Mouse (Mus musculus) ES-CJ7 (cell line): ENCODE results near the gene Prpf6.

ENCODE experiments used
- DNase-seq: peaks from one replicate; pipeline ENCODE4 v3.0.0; 2011; ENCODE audit warnings: low read depth, low spot score

Prpf6 gene

DNA sequence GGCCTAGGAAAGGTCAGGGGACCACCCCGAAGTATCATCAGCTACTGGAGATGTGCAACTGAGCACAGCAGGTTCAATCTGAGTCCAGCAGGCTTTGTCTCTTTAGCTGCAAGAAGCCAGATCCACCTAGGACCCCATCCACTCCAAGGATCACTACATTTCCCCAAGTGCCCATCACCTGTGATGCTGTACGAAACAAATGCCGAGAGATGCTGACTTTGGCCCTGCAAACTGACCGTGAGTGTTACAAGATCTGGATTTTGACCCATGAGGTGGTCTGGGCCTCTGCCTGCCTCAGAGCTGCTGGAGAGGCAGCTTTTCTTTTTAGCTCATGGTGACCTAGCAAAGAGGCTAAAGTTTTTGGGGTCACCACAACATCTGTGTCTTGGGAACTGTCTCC is 94.0 kb downstream of the Prpf6 start:
- no peak for DNase-seq

DNA sequence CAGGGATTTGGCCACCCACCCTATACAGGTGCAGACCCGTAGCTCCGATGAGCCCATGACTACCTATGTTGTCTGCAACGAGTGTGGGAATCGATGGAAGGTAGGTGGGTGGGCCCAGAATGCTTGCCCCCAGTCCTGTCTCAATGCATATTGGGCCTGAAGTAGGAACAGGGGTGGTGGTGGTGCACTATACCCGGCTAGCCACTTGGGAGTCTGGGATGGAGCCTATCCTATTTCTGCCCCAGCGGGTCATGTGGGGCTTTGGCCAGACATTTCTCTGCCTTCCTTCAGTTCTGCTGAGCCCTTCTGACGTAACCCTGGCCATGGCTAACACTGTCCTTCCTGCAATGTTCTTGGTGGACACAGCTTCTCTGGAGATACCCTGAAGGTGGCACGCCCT is 95.9 kb downstream of the Prpf6 start:
- no peak for DNase-seq

DNA sequence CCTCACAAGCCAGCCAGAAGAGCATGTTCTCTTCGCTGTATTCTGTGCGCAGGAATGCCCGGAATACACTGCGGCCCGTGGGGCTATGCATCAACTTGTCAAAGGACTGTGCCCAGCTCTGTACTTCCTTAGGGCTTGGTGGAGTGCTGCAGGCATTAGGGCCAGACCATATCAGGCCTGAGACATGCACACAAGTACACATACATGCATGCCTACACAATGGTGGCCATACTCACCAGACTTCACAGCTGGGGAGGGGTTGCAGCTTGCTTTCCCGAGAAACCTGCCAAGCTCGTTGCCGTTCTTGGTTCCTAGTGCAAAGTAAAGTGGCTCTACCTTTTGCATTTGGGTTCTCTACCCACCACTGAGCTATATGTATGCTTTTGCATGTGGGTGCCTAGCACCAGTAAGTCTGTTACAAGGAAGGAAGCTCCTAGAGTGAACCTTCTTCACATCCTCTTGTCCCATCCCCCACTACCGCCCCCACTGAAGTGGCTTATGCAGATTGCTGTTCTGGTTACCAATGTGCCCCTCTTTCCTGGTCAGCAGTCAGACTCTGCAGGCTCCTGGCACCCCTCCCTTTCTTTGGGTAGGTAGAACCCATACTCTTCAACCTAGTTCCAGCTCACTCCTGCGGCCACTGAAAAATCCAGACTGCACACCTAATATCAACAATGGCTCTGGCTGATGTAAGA is 97.9 kb downstream of the Prpf6 start:
- no peak for DNase-seq

DNA sequence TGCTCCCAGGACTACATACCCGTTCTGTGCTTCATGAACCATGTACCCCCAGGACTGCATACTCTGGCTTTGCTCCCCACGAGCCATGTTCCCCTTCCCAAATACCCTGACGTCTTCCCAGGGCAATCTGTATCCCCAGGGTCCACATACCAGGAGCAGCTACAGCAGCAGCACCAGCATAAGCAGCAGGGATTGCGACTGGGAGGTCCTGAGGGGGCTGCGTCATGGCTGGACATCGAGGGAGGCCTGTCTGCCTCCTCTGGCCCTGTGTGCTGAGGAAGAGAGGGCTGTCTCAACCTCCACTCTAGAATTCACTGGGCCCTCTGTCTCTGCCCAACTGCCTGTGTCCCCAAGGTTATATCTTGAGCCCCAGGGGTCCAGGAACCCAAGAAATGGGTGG is 99.4 kb downstream of the Prpf6 start:
- no peak for DNase-seq

DNA sequence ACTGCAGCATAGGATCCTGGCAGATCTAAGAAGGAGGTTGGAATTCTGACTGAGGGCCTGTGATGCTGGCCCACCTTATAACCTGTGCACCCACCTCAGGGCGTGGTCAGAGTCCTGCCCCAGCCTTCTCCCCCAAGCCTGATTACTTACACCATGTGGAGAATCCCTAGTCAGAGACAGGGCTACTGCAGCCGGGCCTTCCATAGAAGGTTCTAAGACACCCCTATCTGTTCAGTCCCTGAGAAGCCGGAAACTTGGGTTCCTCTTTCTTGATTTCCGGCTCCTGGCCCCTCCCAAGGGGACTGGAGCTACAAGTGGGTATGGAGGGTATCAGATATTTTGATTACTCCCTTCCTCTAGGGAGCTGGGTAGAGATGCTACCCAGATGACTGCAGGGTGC is 99.9 kb downstream of the Prpf6 start:
- DNase-seq: no peak

DNA sequence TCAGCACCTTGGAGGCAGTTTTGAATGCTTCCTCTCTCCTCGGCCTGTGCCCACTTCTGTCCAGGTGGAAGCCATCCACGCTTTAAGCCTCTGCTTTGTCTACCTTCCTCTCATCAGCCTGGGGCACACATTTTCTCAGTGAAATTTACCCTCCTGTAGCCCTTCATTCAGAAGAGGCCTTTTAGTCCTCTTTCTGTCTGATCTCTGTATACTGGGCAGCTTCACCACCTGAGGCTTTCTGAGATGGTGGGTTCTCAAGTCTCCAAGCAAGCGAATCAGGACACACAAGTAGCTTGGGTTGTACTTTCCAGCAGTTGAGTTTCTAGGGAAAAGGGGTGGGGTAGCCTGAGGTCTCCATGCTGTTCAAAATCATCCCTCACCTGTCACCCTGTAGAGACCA is 100.6 kb downstream of the Prpf6 start:
- no peak for DNase-seq

DNA sequence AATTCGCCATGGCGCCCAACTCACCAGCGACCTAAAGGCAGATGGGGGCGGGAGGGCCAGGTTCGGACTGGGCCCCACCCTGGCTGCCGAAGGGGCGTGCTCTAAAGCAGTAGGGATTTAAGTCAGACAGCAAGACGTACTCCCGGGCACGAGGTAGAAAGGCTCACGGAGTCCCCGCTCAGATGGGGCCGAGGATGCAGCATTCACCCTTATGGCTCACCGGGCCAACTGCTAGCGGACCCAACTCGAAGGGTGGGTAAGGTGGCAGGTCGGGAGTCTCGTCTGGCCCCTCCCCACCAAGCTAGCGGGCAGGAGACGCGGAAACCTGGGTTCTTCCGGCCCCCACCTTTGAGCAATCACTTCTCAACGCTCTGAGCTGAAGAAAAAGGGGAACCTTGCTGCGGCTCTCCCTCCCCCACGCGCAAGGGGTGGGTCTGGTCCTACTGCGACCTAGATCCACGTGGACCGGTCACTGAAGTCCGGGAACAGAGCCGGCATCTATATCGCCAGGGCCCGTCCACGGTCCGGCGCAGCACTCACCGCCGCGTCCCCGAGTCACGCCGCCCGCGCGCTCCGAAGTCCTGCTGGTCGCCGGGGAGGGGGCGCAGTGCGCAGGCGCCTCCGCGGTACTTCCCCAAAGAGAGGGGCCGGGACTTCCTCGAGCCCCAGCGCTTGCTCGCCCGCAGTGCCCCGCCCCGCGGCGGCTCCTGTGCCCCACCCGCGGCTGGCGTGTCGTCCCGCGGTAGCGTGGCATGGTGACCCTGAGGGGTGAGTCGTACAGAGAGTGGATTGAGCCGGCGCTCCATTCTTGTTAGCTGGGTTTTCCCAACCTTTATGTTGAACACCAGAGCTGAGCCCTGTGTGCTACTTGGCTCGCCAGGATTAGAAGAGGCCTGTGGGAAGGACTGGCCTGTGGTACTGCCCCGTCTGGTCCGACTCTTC is 101.9 kb downstream of the Prpf6 start, which contains the start of gene Rgs19:
Rgs19 (minus strand) TSS at position 639 of the 942 bp plus-strand sequence.
- peak; percentile 77 for DNase-seq

DNA sequence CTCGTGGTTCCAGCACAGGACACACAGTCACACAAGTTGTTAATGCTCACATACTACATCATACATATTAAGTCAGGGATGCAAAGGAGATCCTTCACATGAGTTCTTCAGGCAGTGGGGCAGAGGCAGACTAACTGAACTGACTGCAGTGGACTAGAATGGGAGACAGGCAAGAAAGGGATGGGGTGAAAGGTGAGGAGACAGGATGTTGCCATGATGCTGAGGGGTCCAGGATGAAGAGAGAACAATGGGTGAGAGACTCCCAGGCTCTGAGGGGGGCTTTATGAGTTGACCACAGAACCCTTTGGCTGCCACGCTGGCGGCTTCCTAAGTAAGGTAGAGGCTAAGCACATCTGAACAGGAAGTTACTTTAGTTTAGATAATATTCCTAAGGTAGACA is 102.9 kb downstream of the Prpf6 start:
- no peak for DNase-seq

DNA sequence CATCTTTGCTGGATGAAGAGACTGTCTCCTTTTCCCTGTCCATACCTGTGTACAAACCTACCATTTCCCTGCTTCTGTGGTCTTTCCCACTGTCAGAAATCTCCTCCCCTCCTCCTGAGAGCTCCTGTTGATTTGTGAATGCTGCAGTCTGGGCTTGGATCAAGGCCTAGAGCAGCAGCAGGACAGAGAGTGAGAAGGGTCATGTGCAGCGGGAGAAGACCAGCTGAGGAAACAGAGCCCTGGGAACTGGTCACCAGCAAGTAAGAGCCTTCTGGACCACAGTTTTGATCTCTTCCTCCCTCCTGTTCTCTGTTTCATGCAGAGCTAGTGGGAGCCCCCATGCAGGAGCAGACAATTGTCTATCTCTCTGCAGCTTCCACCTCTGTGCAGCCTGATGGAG is 104.1 kb downstream of the Prpf6 start:
- no peak for DNase-seq

DNA sequence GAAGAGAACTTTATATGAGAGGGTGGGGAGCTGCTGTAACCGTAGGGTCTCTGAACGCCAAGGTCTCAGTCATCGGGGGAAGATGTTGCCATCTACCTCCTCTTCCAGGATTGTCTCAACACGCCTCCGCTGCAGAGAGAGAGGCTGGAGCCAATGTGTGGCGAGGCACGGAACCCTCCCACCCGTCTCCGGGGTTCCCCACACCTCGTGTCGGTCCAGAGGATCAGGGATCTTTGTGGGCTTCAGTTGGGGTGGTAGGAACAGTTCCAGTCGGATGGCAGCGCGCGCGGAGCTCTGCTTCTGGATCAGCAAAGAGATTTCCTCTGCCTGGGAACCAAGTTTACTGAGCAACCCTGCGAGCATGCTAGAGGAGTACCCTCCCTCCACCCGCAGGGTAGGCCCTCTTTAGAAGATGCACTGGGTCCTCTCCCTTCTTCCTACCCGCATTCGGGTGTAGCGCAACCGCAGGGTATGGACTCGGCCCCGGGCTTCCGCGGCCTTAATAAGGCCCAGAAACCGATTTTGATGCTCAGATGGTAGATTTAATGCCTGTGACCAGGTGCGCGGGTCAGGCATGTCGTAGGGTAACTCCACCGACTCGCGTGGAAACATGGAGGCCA is 105.2 kb downstream of the Prpf6 start:
- peak; percentile 47 for DNase-seq

DNA sequence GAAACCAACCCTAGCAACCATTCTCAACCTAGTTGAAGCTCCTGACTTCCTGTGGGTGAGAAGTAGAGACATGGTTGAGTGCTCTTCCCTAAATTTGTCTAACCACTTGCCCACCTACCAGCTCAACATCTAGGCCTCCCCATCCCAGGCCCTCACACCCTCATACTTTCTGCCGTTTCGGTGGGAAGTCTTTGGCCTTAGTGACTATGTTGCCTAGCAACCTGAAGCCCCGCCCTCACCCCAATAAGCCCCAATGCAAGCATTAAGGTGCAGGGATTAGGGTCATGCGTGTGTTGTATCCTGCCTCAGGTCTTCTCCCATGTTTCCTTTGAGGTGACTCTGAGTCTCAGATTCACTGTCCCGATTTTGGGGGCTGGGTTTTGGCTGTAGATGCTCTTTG is 106.6 kb downstream of the Prpf6 start, which contains the start of gene Lkaaear1:
Lkaaear1 (minus strand) TSS at position 202 of the 400 bp plus-strand sequence.
- DNase-seq: no peak
